Mouse (Mus musculus) liver, adult 2 months (tissue): Measurements from ENCODE around the gene Gps1. TPM values are rescaled to one million over a fixed set of nuclear protein-coding genes. Genes with fewer than 3 reads are reported as not detected.
A peak's percentile ranks its signal among the peaks of the same experiment; 100 is the strongest.

Source experiments
- DNase-seq: peaks from one replicate; pipeline ENCODE4 v3.0.0-alpha.2; 2011; ENCODE audit warnings: low read depth, low spot score; ENCODE audit errors: extremely low read depth
- H3K27ac ChIP-seq: fragments of 200-500 bp; replicated peaks from 2 replicates; pipeline ENCODE4 v1.5.1; 2012; ENCODE audit warnings: low read depth, mild to moderate bottlenecking, control low read depth, inconsistent platforms, low read length; ENCODE audit not compliant: insufficient read depth
- H3K27me3 ChIP-seq: fragments of 200-500 bp; 2 replicates; pipeline ENCODE4 v1.6.1; 2012; ENCODE audit warnings: mild to moderate bottlenecking, moderate library complexity, low read length, inconsistent platforms; ENCODE audit not compliant: control insufficient read depth, insufficient read depth
- H3K36me3 ChIP-seq: fragments of 200-500 bp; 2 replicates; pipeline ENCODE4 v1.6.1; 2012; ENCODE audit warnings: low read length, inconsistent platforms; ENCODE audit not compliant: control insufficient read depth, insufficient read depth
- H3K4me1 ChIP-seq: fragments of 200-500 bp; 2 replicates; pipeline ENCODE4 v1.6.1; 2011; ENCODE audit warnings: low read length; ENCODE audit not compliant: control insufficient read depth, insufficient read depth
- H3K4me3 ChIP-seq: fragments of 200-500 bp; 2 replicates; pipeline ENCODE4 v1.5.1; 2011; ENCODE audit warnings: low read depth, mild to moderate bottlenecking, control low read depth, low read length, moderate library complexity; ENCODE audit not compliant: insufficient read depth
- H3K79me2 ChIP-seq: fragments of 200-500 bp; 2 replicates; pipeline ENCODE4 v1.6.1; 2012; ENCODE audit warnings: inconsistent platforms, mild to moderate bottlenecking, low read length, moderate library complexity; ENCODE audit not compliant: control insufficient read depth, insufficient read depth
- H3K9ac ChIP-seq: fragments of 200-500 bp; 2 replicates; pipeline ENCODE4 v1.6.1; 2012; ENCODE audit warnings: low read depth, mild to moderate bottlenecking, control low read depth, inconsistent platforms, low read length
- CTCF ChIP-seq: fragments of 200-500 bp; IDR thresholded peaks from 2 replicates; pipeline ENCODE4 v1.5.1; 2011; ENCODE audit warnings: low read depth, low read length, control low read depth
- POLR2A ChIP-seq: fragments of 200-500 bp; IDR thresholded peaks from 2 replicates; pipeline ENCODE4 v1.6.1; 2011; ENCODE audit warnings: low read length, control low read depth; ENCODE audit not compliant: insufficient read depth; ENCODE audit errors: extremely low read depth
- WGBS: fragments of 180-500 bp; shearing (Covaris S2); methylation state at CpG from one replicate; pipeline ENCODE4 v1.1.7; 2018; 5-methylcytosine and 5-hydroxymethylcytosine counted together
- polyA plus RNA-seq: library from polyadenylated mRNA; depleted of rRNA; stranded (reverse); fragments of >200 nt; gene quantifications from 2 replicates; pipeline ENCODE4 v1.2.3, GENCODE M21; 2012; rRNA removed
- total RNA-seq: library from RNA; depleted of rRNA; stranded (reverse); fragments of >200 nt; gene quantifications from 2 replicates; pipeline ENCODE4 v1.2.3, GENCODE M21; 2014; rRNA removed

Gene Gps1
- total and polyA plus RNA-seq, 2 experiments: 81.9 to 97.9 TPM

- TF ChIP-seq POLR2A: no peak
- no peak for TF ChIP-seq CTCF
- 0 out of 2 replicates have a peak overlapping the region, but pooled peaks have one; percentile 13 for H3K27ac ChIP-seq
Observed at GRCm38 (mm10) chr11:120833555-120834280, 49.6 kb downstream of the Gps1 start.

More at GRCm38 (mm10) chr11:120833555-120834280, 49.6 kb downstream of the Gps1 start:
- Histone ChIP-seq H3K27me3 (no peaks in the 10 kb centered on the region), H3K4me3 (no peak overlapping the region), H3K9ac (peak overlapping the region; percentile 39; the same call in 1 of the 2 replicates), H3K4me1 (peaks cover 20% of the 10 kb centered on the region), H3K36me3 (0 out of 2 replicates have a peak, but pooled peaks cover 2% of the 10 kb centered on the region), H3K79me2 (no peaks in the 10 kb centered on the region; the same call in 1 of the 2 replicates)
- no peak for DNase-seq
- WGBS: 53% methylated on average over 8 of the region's 8 CpGs

Other genes with a start within 250 kb of the Gps1 start
- gene Mcrip1, start 234.5 kb upstream of the Gps1 start, total RNA-seq: 11.7 and 13.6 TPM in 2 replicates
- 36.8 and 44.4 TPM in 2 replicates for gene Mcrip1, start 234.5 kb upstream of the Gps1 start, polyA plus RNA-seq
- gene Ppp1r27, start 233.1 kb upstream of the Gps1 start, total RNA-seq: 0.28 TPM in 1 of 2 replicates, not detected in the other
- gene Ppp1r27, start 233.1 kb upstream of the Gps1 start, polyA plus RNA-seq: not detected in 2 replicates
- gene P4hb, start 211.0 kb upstream of the Gps1 start, total RNA-seq: 933 and 951 TPM in 2 replicates
- 683 and 737 TPM in 2 replicates for gene P4hb, start 211.0 kb upstream of the Gps1 start, polyA plus RNA-seq
- 14.9 and 22.3 TPM in 2 replicates for gene Arhgdia, start 202.6 kb upstream of the Gps1 start, total RNA-seq
- gene Arhgdia, start 202.6 kb upstream of the Gps1 start, polyA plus RNA-seq: 142 and 188 TPM in 2 replicates
- 33.8 and 34.5 TPM in 2 replicates for gene Alyref, start 185.9 kb upstream of the Gps1 start, total RNA-seq
- gene Alyref, start 185.9 kb upstream of the Gps1 start, polyA plus RNA-seq: 12.6 and 12.9 TPM in 2 replicates
- gene Anapc11, start 185.9 kb upstream of the Gps1 start, total RNA-seq: 8.9 and 12.8 TPM in 2 replicates
- gene Anapc11, start 185.9 kb upstream of the Gps1 start, polyA plus RNA-seq: 57.0 and 59.4 TPM in 2 replicates
- not detected in 2 replicates for gene Npb, start 175.8 kb upstream of the Gps1 start, total RNA-seq
- gene Npb, start 175.8 kb upstream of the Gps1 start, polyA plus RNA-seq: 2.0 and 2.7 TPM in 2 replicates
- gene Pcyt2, start 166.3 kb upstream of the Gps1 start, total RNA-seq: 494 and 540 TPM in 2 replicates
- gene Pcyt2, start 166.3 kb upstream of the Gps1 start, polyA plus RNA-seq: 1,294 and 1,652 TPM in 2 replicates
- 31.1 and 36.3 TPM in 2 replicates for gene Sirt7, start 159.0 kb upstream of the Gps1 start, total RNA-seq
- 69.7 and 72.1 TPM in 2 replicates for gene Sirt7, start 159.0 kb upstream of the Gps1 start, polyA plus RNA-seq
- gene Mafg, start 150.7 kb upstream of the Gps1 start, total RNA-seq: 41.9 and 44.2 TPM in 2 replicates
- gene Mafg, start 150.7 kb upstream of the Gps1 start, polyA plus RNA-seq: 60.5 and 64.2 TPM in 2 replicates
- 0.47 and 2.6 TPM in 2 replicates for gene Pycr1, start 140.5 kb upstream of the Gps1 start, total RNA-seq
- gene Pycr1, start 140.5 kb upstream of the Gps1 start, polyA plus RNA-seq: 0.25 and 0.61 TPM in 2 replicates
- not detected in 2 replicates for gene Myadml2, start 136.1 kb upstream of the Gps1 start, total RNA-seq
- gene Myadml2, start 136.1 kb upstream of the Gps1 start, polyA plus RNA-seq: not detected in 2 replicates
- gene Notum, start 123.1 kb upstream of the Gps1 start, total RNA-seq: 29.8 and 34.9 TPM in 2 replicates
- 56.0 and 61.6 TPM in 2 replicates for gene Notum, start 123.1 kb upstream of the Gps1 start, polyA plus RNA-seq
- gene Aspscr1, start 111.3 kb upstream of the Gps1 start, total RNA-seq: 49.3 and 56.6 TPM in 2 replicates
- 131 and 142 TPM in 2 replicates for gene Aspscr1, start 111.3 kb upstream of the Gps1 start, polyA plus RNA-seq
- 20.3 and 20.5 TPM in 2 replicates for gene Cenpx, start 70.5 kb upstream of the Gps1 start, total RNA-seq
- gene Cenpx, start 70.5 kb upstream of the Gps1 start, polyA plus RNA-seq: 63.4 and 74.6 TPM in 2 replicates
- 4.4 and 5.1 TPM in 2 replicates for gene Lrrc45, start 70.3 kb upstream of the Gps1 start, total RNA-seq
- gene Lrrc45, start 70.3 kb upstream of the Gps1 start, polyA plus RNA-seq: 7.4 and 9.8 TPM in 2 replicates
- gene Rac3, start 62.8 kb upstream of the Gps1 start, total RNA-seq: 0.20 and 0.55 TPM in 2 replicates
- gene Rac3, start 62.8 kb upstream of the Gps1 start, polyA plus RNA-seq: 0.72 and 1.1 TPM in 2 replicates
- gene Dcxr, start 57.0 kb upstream of the Gps1 start, total RNA-seq: 215 and 230 TPM in 2 replicates
- 512 and 554 TPM in 2 replicates for gene Dcxr, start 57.0 kb upstream of the Gps1 start, polyA plus RNA-seq
- gene Cbr2, start 52.2 kb upstream of the Gps1 start, total RNA-seq: not detected in 2 replicates
- 0.28 and 0.86 TPM in 2 replicates for gene Cbr2, start 52.2 kb upstream of the Gps1 start, polyA plus RNA-seq
- 0.54 and 0.55 TPM in 2 replicates for gene Hmga1b, start 21.5 kb upstream of the Gps1 start, total RNA-seq
- gene Hmga1b, start 21.5 kb upstream of the Gps1 start, polyA plus RNA-seq: 0.07 and 0.12 TPM in 2 replicates
- 3.1 and 5.7 TPM in 2 replicates for gene Rfng, start 65 bp upstream of the Gps1 start, total RNA-seq
- 25.1 and 28.3 TPM in 2 replicates for gene Rfng, start 65 bp upstream of the Gps1 start, polyA plus RNA-seq
- 52.1 and 52.4 TPM in 2 replicates for gene Dus1l, start 12.1 kb downstream of the Gps1 start, total RNA-seq
- gene Dus1l, start 12.1 kb downstream of the Gps1 start, polyA plus RNA-seq: 69.7 and 70.6 TPM in 2 replicates
- gene Fasn, start 40.3 kb downstream of the Gps1 start, total RNA-seq: 198 and 203 TPM in 2 replicates
- 639 and 935 TPM in 2 replicates for gene Fasn, start 40.3 kb downstream of the Gps1 start, polyA plus RNA-seq
- gene Ccdc57, start 148.6 kb downstream of the Gps1 start, total RNA-seq: 1.5 and 2.3 TPM in 2 replicates
- gene Ccdc57, start 148.6 kb downstream of the Gps1 start, polyA plus RNA-seq: 0.80 and 1.1 TPM in 2 replicates
- gene Slc16a3, start 164.2 kb downstream of the Gps1 start, total RNA-seq: 0.28 and 0.47 TPM in 2 replicates
- gene Slc16a3, start 164.2 kb downstream of the Gps1 start, polyA plus RNA-seq: 0.51 and 0.52 TPM in 2 replicates
- 28.3 and 31.8 TPM in 2 replicates for gene Csnk1d, start 207.1 kb downstream of the Gps1 start, total RNA-seq
- 34.2 and 36.4 TPM in 2 replicates for gene Csnk1d, start 207.1 kb downstream of the Gps1 start, polyA plus RNA-seq